Mouse (Mus musculus) bone marrow, adult 2 months (tissue): ENCODE data around the gene Gm29797. TPM values are rescaled to one million over a fixed set of nuclear protein-coding genes. Genes with fewer than 3 reads are reported as not detected.

ENCODE experiments used
- H3K27ac ChIP-seq: fragments of 200-500 bp; 2 replicates; pipeline ENCODE4 v1.5.1; 2012; ENCODE audit warnings: low read depth, mild to moderate bottlenecking, control low read depth, inconsistent platforms, low read length; ENCODE audit not compliant: control insufficient read depth, poor library complexity, insufficient read depth
- H3K4me1 ChIP-seq: fragments of 200-500 bp; 2 replicates; pipeline ENCODE4 v1.6.1; 2011; ENCODE audit warnings: low read length; ENCODE audit not compliant: control insufficient read depth, insufficient read depth
- H3K4me3 ChIP-seq: fragments of 200-500 bp; replicated peaks from 2 replicates; pipeline ENCODE3; 2011; ENCODE audit warnings: mild to moderate bottlenecking, low read depth, low read length, control low read depth; ENCODE audit not compliant: control insufficient read depth
- CTCF ChIP-seq: fragments of 200-500 bp; IDR thresholded peaks from 2 replicates; pipeline ENCODE4 v1.5.1; 2011; ENCODE audit warnings: low read length, control low read depth; ENCODE audit not compliant: control insufficient read depth, insufficient read depth
- POLR2A ChIP-seq: fragments of 200-500 bp; IDR thresholded peaks from 2 replicates; pipeline ENCODE4 v1.6.1; 2011; ENCODE audit warnings: low read depth, mild to moderate bottlenecking, control low read depth, low read length, borderline replicate concordance; ENCODE audit not compliant: control insufficient read depth
- WGBS: fragments of 180-500 bp; shearing (Covaris S2); methylation state at CpG from one replicate; pipeline ENCODE4 v1.1.7; 2018; 5-methylcytosine and 5-hydroxymethylcytosine counted together
- polyA plus RNA-seq: library from polyadenylated mRNA; stranded (reverse); fragments of >200 nt; gene quantifications from 2 replicates; pipeline ENCODE4 v1.2.4, GENCODE M21; 2011; ENCODE audit warnings: low replicate concordance; ENCODE audit not compliant: missing spikeins, insufficient read depth, insufficient read length

The Gm29797 gene
- polyA plus RNA-seq, 1 experiment: not detected

DNA sequence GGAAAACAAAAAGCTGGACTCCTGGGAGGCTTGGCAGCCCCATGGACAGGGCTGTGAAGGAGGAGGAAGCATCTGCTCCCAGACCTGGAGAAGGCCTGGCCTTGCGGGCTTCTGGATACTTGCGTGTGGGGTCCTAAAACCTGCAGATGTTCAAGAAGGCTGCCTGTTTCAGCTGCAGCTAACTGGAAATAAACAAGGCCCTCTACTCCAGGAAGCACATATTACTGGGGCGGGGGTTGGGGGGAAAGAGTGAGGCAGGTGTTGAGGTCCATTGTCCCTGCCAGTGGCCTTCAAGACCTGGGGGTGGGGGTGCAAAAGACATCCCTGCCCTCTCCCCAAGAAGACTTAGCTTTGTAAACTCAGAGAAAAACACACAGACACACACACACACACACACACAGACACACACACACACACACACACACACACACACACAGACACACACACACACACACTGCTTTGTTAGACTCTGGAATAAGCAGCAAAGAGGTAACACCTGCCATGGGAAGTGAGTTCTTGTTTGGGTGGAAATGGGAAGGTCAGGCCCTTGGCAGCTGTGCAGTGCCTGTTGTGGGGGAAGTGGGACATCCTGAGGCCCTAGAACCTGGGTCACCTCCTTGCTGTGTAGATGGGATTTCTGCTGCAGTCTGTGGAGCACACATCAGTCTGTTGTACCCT is 5.9 kb downstream of the Gm29797 start:
- H3K4me1 ChIP-seq: peaks cover 3% of the 10 kb centered on the region
- TF ChIP-seq CTCF (no peak), POLR2A (no peak)
- no peak overlapping the region for H3K27ac ChIP-seq
- WGBS: 66% methylated on average over 3 of the region's 3 CpGs
- no peak overlapping the region for H3K4me3 ChIP-seq

GRCm38 (mm10) chr2:181663298-181663630 is 6.4 kb downstream of the Gm29797 start:
- 12% methylated on average over 4 of the region's 4 CpGs for WGBS
- Histone ChIP-seq H3K4me3 (no peak overlapping the region), H3K27ac (no peak overlapping the region), H3K4me1 (peaks cover 3% of the 10 kb centered on the region)
- TF ChIP-seq CTCF (no peak), POLR2A (no peak)

GRCm38 (mm10) chr2:181670285-181670912 is 13.6 kb downstream of the Gm29797 start:
- 12% methylated on average over 54 of the region's 56 CpGs for WGBS
- no peak for TF ChIP-seq POLR2A
- H3K4me3 ChIP-seq: no peak overlapping the region
- H3K4me1 ChIP-seq: no peaks in the 10 kb centered on the region
- H3K27ac ChIP-seq: no peak overlapping the region

- Histone ChIP-seq H3K4me1 (no peaks in the 10 kb centered on the region), H3K27ac (peak overlapping the region; percentile 14; the same call in 1 of the 2 replicates), H3K4me3 (no peak overlapping the region)
- WGBS: 2% methylated on average over 41 of the region's 41 CpGs
- TF ChIP-seq POLR2A (no peak), CTCF (no peak)
Measured at GRCm38 (mm10) chr2:181670913-181671311, 14.1 kb downstream of the Gm29797 start.

DNA sequence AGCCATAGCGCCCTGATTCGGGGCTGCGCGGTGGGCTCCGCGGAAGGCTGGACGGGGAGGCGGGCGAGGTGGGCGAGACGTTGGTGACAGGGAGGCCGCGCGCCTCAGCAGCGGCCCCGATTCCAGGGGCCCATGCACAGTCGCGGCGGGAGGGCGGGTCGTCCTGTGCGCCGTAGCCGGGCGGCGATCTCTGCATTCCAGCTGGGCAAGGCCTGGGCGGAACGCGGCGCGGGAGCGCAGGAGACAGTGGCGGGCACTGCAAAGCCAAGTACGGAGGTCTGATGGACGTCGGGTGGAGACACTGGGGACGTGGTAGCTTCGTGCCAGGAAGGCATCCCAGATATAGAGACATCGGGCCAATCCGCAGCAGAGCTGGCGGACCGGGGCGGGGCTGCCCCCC is 14.5 kb downstream of the Gm29797 start, which contains the start of gene Sox18:
Gene Sox18, minus strand, starts transcription at position 315 of the 400 bp plus-strand sequence.
- no peak for TF ChIP-seq CTCF
- TF ChIP-seq POLR2A: 0 out of 2 replicates have a peak, but pooled peaks have one; percentile 30
- H3K4me1 ChIP-seq: no peaks in the 10 kb centered on the region
- 3% methylated on average over 43 of the region's 43 CpGs for WGBS
- no peak within 1 kb of the TSS for H3K4me3 ChIP-seq
- H3K27ac ChIP-seq: peak within 1 kb of the TSS; percentile 14; the same call in 1 of the 2 replicates

DNA sequence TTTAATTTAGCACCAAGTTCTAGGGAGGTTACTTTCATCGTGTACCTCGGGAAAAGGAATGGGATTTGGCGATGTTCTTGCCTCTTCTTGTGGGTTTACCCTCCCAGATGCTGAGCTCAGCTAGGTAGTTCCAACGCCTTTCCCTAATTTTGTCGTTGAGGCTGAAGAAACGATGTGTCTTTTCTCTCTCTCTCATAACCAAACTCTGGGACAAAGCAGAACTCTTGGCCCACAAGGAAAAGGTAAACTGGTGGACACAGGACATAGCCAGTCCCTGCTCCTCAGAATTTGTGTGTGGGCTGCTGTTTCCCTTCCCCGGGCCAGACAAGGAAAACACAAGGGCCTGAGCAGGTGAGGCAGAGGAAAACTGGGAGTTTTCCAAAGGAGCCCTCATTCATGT is 15.2 kb downstream of the Gm29797 start:
- WGBS: 59% methylated on average over 7 of the region's 7 CpGs

DNA sequence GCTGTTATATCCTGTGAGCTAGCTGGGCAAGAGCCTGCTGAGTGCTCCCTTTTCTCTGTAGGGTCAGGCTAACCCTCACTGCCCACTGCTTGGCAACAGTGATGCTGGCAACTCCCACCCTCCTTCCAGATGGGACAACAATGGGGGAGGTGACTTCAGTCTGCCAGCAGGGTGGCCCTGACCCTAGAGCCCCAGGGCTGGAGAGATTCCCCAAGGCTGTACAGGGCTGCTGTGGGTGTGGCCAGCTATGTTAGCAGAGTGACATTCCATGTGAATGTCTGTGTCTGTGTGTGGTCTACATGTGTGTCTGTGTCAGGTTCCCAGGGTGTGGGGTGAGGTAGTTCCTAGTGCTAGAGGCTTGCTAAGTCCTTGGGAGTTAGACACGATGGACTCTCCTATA is 16.7 kb downstream of the Gm29797 start:
- 59% methylated on average over 1 of the region's 1 CpGs for WGBS
- Histone ChIP-seq H3K27ac (no peak overlapping the region), H3K4me3 (no peak overlapping the region), H3K4me1 (no peaks in the 10 kb centered on the region)
- no peak for TF ChIP-seq CTCF
- TF ChIP-seq POLR2A: no peak

More for the DNA sequence above, 15.2 kb downstream of the Gm29797 start:
- TF ChIP-seq CTCF (no peak), POLR2A (no peak)
- Histone ChIP-seq H3K27ac (no peak overlapping the region), H3K4me1 (no peaks in the 10 kb centered on the region), H3K4me3 (no peak overlapping the region)

DNA sequence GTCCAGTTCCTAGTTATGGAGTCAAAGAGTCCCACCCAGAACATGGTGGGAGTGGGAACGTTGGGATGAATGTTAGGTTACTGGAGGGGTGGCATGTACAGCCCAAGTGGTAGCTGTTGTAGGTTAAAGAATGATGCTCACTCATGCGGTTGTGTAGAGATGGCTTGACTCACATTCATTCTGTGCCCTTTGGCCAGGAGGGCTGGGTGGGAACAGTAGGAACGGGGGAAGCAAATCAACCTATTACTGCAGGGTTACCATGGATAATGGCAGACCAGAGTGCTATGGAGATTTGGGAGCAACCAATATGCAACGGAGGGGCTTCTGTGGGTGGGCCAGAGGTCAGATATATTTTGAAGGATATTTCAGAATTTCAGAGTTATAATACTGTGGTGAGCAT is 18.1 kb downstream of the Gm29797 start:
- 84% methylated on average over 4 of the region's 4 CpGs for WGBS
- no peak overlapping the region for H3K27ac ChIP-seq
- H3K4me3 ChIP-seq: no peak overlapping the region
- H3K4me1 ChIP-seq: no peaks in the 10 kb centered on the region
- TF ChIP-seq POLR2A: no peak
- TF ChIP-seq CTCF: no peak
